Mouse (Mus musculus): ENCODE measurements around the gene Zbtb42. TPM values are rescaled to one million over a fixed set of nuclear protein-coding genes. Genes with fewer than 3 reads are reported as not detected.

Gene Zbtb42
- polyA plus RNA-seq, 1 experiment from 2014 or later = 2.5 TPM

GRCm38 (mm10) chr12:112674132-112675011 is 4.3 kb upstream of the Zbtb42 start, which contains the start of gene Akt1:
Gene Akt1, minus strand, starts transcription at chr12:112674884.
- Histone ChIP-seq H3K4me1 (peaks cover 59% of the 10 kb centered on the region), H3K4me3 (peak within 1 kb of the TSS; percentile 96), H3K27me3 (replicated peaks) (peaks cover 14% of the 10 kb centered on the region), H3K27ac (peak within 1 kb of the TSS; percentile 94), H3K9ac (peak within 1 kb of the TSS; percentile 98), H3K4me2 (peak within 1 kb of the TSS; percentile 92), H3K9me3 (no peaks in the 10 kb centered on the region), H3K36me3 (replicated peaks) (peaks cover 9% of the 10 kb centered on the region; the same call in 1 of the 2 replicates)
- ATAC-seq (replicated peaks) = peak; percentile 18
- under 1% methylated on average over 57 of the region's 70 CpGs for WGBS

GRCm38 (mm10) chr12:112675245-112676035 is 3.2 kb upstream of the Zbtb42 start:
- H3K27ac ChIP-seq = peak overlapping the region; percentile 94
- 0 out of 2 replicates have a peak, but pooled peaks cover 5% of the 10 kb centered on the region for H3K36me3 ChIP-seq (replicated peaks)
- peak overlapping the region; percentile 92 for H3K4me2 ChIP-seq
- 17% methylated on average over 18 of the region's 18 CpGs for WGBS
- peak overlapping the region; percentile 98; the same call in 1 of the 2 replicates for H3K9ac ChIP-seq
- H3K27me3 ChIP-seq (replicated peaks) = peaks cover 25% of the 10 kb centered on the region
- H3K4me1 ChIP-seq = peaks cover 62% of the 10 kb centered on the region
- peak overlapping the region; percentile 96 for H3K4me3 ChIP-seq
- peak; percentile 28 for ATAC-seq (replicated peaks)
- no peaks in the 10 kb centered on the region for H3K9me3 ChIP-seq

GRCm38 (mm10) chr12:112677076-112677475 is 1.6 kb upstream of the Zbtb42 start:
- Histone ChIP-seq H3K36me3 (replicated peaks) (no peaks in the 10 kb centered on the region), H3K4me1 (peaks cover 47% of the 10 kb centered on the region), H3K4me2 (no peak overlapping the region), H3K9me3 (no peaks in the 10 kb centered on the region), H3K9ac (no peak overlapping the region), H3K27ac (no peak overlapping the region), H3K4me3 (no peak overlapping the region), H3K27me3 (replicated peaks) (peaks cover 35% of the 10 kb centered on the region)
- WGBS = 67% methylated on average over 5 of the region's 5 CpGs
- no peak for ATAC-seq (replicated peaks)

GRCm38 (mm10) chr12:112677943-112678554 is 579 bp upstream of the Zbtb42 start:
- Histone ChIP-seq H3K4me3 (peak overlapping the region; percentile 44), H3K9me3 (no peaks in the 10 kb centered on the region), H3K9ac (peak overlapping the region; percentile 26; the same call in 1 of the 2 replicates), H3K27ac (no peak overlapping the region), H3K4me1 (peaks cover 37% of the 10 kb centered on the region), H3K4me2 (peak overlapping the region; percentile 86), H3K36me3 (replicated peaks) (no peaks in the 10 kb centered on the region), H3K27me3 (replicated peaks) (peaks cover 35% of the 10 kb centered on the region)
- 20% methylated on average over 19 of the region's 19 CpGs for WGBS
- ATAC-seq (replicated peaks) = no peak

GRCm38 (mm10) chr12:112679027-112679996 is 684 bp downstream of the Zbtb42 start:
- ATAC-seq (replicated peaks) = peak; percentile 49
- H3K27me3 ChIP-seq (replicated peaks) = peaks cover 35% of the 10 kb centered on the region
- H3K36me3 ChIP-seq (replicated peaks) = no peaks in the 10 kb centered on the region
- peaks cover 35% of the 10 kb centered on the region for H3K4me1 ChIP-seq
- peak overlapping the region; percentile 26 for H3K9ac ChIP-seq
- H3K4me3 ChIP-seq = peak overlapping the region; percentile 44
- H3K27ac ChIP-seq = no peak overlapping the region
- 4% methylated on average over 83 of the region's 87 CpGs for WGBS
- no peaks in the 10 kb centered on the region for H3K9me3 ChIP-seq
- peak overlapping the region; percentile 86 for H3K4me2 ChIP-seq

GRCm38 (mm10) chr12:112683351-112683750 is 4.7 kb downstream of the Zbtb42 start:
- 34% methylated on average over 7 of the region's 7 CpGs for whole genome bisulfite sequencing
- Histone ChIP-seq H3K4me3 (no peak overlapping the region), H3K4me1 (peaks cover 16% of the 10 kb centered on the region), H3K4me2 (no peak overlapping the region), H3K9me3 (no peaks in the 10 kb centered on the region), H3K27me3 (replicated peaks) (peaks cover 29% of the 10 kb centered on the region), H3K36me3 (replicated peaks) (no peaks in the 10 kb centered on the region), H3K9ac (no peak overlapping the region), H3K27ac (no peak overlapping the region)
- no peak for ATAC-seq (replicated peaks)

GRCm38 (mm10) chr12:112688458-112688857 is 9.8 kb downstream of the Zbtb42 start:
- Histone ChIP-seq H3K9ac (no peak overlapping the region), H3K27ac (no peak overlapping the region), H3K4me3 (no peak overlapping the region), H3K27me3 (replicated peaks) (no peaks in the 10 kb centered on the region), H3K4me2 (no peak overlapping the region), H3K9me3 (no peaks in the 10 kb centered on the region), H3K36me3 (replicated peaks) (no peaks in the 10 kb centered on the region), H3K4me1 (peaks cover 8% of the 10 kb centered on the region)
- ATAC-seq (replicated peaks) = no peak
- 85% methylated on average over 15 of the region's 15 CpGs for WGBS

- Histone ChIP-seq H3K4me3 (peak overlapping the region; percentile 84), H3K4me2 (peak overlapping the region; percentile 88), H3K27me3 (replicated peaks) (no peaks in the 10 kb centered on the region; the same call in 1 of the 2 replicates), H3K36me3 (replicated peaks) (no peaks in the 10 kb centered on the region), H3K4me1 (peaks cover 19% of the 10 kb centered on the region), H3K27ac (peak overlapping the region; percentile 97), H3K9ac (peak overlapping the region; percentile 92), H3K9me3 (no peaks in the 10 kb centered on the region)
- 2% methylated on average over 54 of the region's 54 CpGs for WGBS
- peak; percentile 95 for ATAC-seq (replicated peaks)
Measured at GRCm38 (mm10) chr12:112693185-112694126, 14.8 kb downstream of the Zbtb42 start.

GRCm38 (mm10) chr12:112694127-112694475 is 15.5 kb downstream of the Zbtb42 start:
- Histone ChIP-seq H3K4me3 (peak overlapping the region; percentile 84), H3K36me3 (replicated peaks) (no peaks in the 10 kb centered on the region), H3K9ac (peak overlapping the region; percentile 92), H3K9me3 (no peaks in the 10 kb centered on the region), H3K27me3 (replicated peaks) (no peaks in the 10 kb centered on the region; the same call in 1 of the 2 replicates), H3K4me1 (peaks cover 19% of the 10 kb centered on the region), H3K4me2 (peak overlapping the region; percentile 88), H3K27ac (peak overlapping the region; percentile 97)
- WGBS = 77% methylated on average over 10 of the region's 10 CpGs
- ATAC-seq (replicated peaks) = no peak; the same call in 1 of the 2 replicates

- Histone ChIP-seq H3K9me3 (no peaks in the 10 kb centered on the region), H3K27me3 (replicated peaks) (no peaks in the 10 kb centered on the region; the same call in none of the 2 replicates), H3K4me1 (peaks cover 27% of the 10 kb centered on the region), H3K4me2 (no peak overlapping the region), H3K36me3 (replicated peaks) (no peaks in the 10 kb centered on the region), H3K27ac (no peak overlapping the region), H3K9ac (no peak overlapping the region), H3K4me3 (no peak overlapping the region)
- 76% methylated on average over 3 of the region's 3 CpGs for WGBS
- ATAC-seq (replicated peaks) = no peak
Measured at GRCm38 (mm10) chr12:112696806-112697425, 18.3 kb downstream of the Zbtb42 start.

Data from midbrain, embryonic 15.5 days (tissue).